Mouse (Mus musculus): ENCODE data around the gene Rtbdn.

- TF ChIP-seq CHD2 (IDR thresholded peaks at IDR 0.05; ENCODE audit: low read depth, low read length) (no peak), ZC3H11A (IDR thresholded peaks at IDR 0.05; ENCODE audit: borderline replicate concordance, low read depth, low read length) (no peak), ZNF384 (IDR thresholded peaks at IDR 0.05; ENCODE audit: low read depth, low read length) (no peak), MAFK (IDR thresholded peaks at IDR 0.05; ENCODE audit: insufficient read depth, low read depth, low read length) (no peak), HCFC1 (IDR thresholded peaks at IDR 0.05; ENCODE audit: borderline replicate concordance, insufficient read depth, low read length) (no peak)
Observed at GRCm38 (mm10) chr8:84974543-84975142, 27.9 kb downstream of the Rtbdn start.

Data from ES-E14 (cell line).